Mouse (Mus musculus) embryonic fibroblast, embryonic 13.5 days (primary cell): Measurements from ENCODE around the gene Spc24. TPM values are rescaled to one million over a fixed set of nuclear protein-coding genes. Genes with fewer than 3 reads are reported as not detected.
A peak's percentile ranks its signal among the peaks of the same experiment; 100 is the strongest.
"Not testable (repeated sequence)": the region's sequence is repeated elsewhere in the genome, so short reads cannot be mapped to it uniquely, and the experiment has no call there.

Experiments
- H3K27ac ChIP-seq: 2 replicates; pipeline ENCODE4 v1.5.1; 2012; ENCODE audit warnings: low read length, control low read depth, inconsistent platforms; ENCODE audit not compliant: insufficient read depth
- H3K4me1 ChIP-seq: 2 replicates; pipeline ENCODE4 v1.6.1; 2011; ENCODE audit warnings: low read length; ENCODE audit not compliant: control insufficient read depth, insufficient read depth
- H3K4me3 ChIP-seq: 2 replicates; pipeline ENCODE4 v1.5.1; 2011; ENCODE audit warnings: mild to moderate bottlenecking, control low read depth, low read length; ENCODE audit not compliant: insufficient read depth
- CTCF ChIP-seq: IDR thresholded peaks from 2 replicates; pipeline ENCODE4 v1.5.1; 2011; ENCODE audit warnings: mild to moderate bottlenecking, control low read depth, low read length, moderate library complexity, borderline replicate concordance; ENCODE audit not compliant: insufficient read depth
- POLR2A ChIP-seq: IDR thresholded peaks from 2 replicates; pipeline ENCODE4 v1.6.1; 2011; ENCODE audit warnings: low read depth, mild to moderate bottlenecking, control low read depth, low read length, moderate library complexity
- polyA plus RNA-seq: library from polyadenylated mRNA; stranded (reverse); fragments of >200 nt; gene quantifications from 2 replicates; pipeline ENCODE4 v1.2.4, GENCODE M21; 2011; ENCODE audit warnings: low read depth; ENCODE audit not compliant: missing spikeins, insufficient read length

Gene Spc24
- polyA plus RNA-seq, 1 experiment: 21.2 TPM

- Histone ChIP-seq H3K27ac (peak overlapping the region; percentile 73), H3K4me1 (peaks cover 6% of the 10 kb centered on the region; the same call in 1 of the 2 replicates), H3K4me3 (no peak overlapping the region)
- TF ChIP-seq POLR2A (no peak), CTCF (no peak)
These were observed 27.6 kb upstream of the Spc24 start for GRCm38 (mm10) chr9:21787654-21788053.

- no peak overlapping the region for H3K4me3 ChIP-seq
- peak overlapping the region; percentile 73; the same call in 1 of the 2 replicates for H3K27ac ChIP-seq
- peaks cover 9% of the 10 kb centered on the region; the same call in 1 of the 2 replicates for H3K4me1 ChIP-seq
- TF ChIP-seq CTCF (peak; percentile 50; the same call in 1 of the 2 replicates), POLR2A (no peak)
These were observed 26.8 kb upstream of the Spc24 start for GRCm38 (mm10) chr9:21786906-21787305.

DNA sequence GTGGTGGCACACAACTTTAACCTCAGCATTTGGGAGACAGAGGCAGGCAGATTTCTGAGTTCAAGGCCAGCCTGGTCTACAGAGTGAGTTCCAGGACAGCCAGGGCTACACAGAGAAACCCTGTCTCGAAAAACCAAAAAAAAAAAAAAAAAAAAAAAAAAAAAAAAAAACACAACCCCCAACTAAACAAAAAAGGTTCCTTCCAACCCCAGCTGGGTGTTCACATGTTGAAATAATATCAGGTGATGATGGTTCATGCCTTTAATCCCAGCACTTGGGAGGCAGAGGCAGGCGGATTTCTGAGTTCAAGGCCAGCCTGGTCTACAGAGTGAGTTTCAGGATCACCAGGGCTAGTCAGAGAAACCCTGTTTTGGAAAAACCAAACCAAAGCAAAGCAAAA lies 26.2 kb upstream of the Spc24 start:
- H3K27ac ChIP-seq, H3K4me3 ChIP-seq, H3K4me1 ChIP-seq: not testable (repeated sequence)

DNA sequence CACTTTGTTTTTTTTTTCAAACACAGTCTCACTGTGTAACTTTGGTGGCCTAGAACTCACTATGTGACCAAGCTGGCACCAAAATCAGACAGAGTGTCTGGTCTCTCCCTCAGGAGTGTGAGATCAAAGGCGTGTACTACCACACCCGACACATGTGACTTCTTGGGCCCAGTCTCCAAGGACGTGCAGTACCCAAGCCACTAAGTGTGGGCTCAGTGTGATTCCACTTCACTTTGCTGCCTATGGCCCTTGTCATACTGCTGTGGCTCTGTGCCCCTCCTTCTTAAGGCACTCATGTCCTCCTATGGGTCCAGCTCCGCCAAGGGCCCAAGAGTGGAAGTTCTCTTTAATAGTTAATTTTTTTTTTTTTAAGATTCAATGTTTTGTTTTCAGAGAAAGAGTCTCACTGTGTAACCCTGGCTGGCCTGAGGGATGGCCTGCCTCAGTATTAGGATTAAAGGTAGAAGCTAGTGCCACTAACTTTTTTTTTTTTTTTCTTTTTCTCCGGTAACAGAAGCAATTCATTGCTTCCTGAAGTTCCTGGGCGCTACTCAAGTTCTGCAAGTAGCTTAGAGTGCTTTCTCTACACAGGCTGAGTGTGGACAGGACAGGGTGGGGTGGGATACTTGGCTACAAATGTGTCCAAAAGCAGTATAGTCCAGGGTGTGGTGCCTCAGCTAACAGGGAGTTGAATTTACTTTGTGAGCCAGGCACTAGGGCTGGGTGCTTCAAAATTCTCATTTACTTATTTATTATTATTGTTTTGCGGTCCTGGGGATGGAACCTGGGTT lies 24.6 kb upstream of the Spc24 start:
- no peak overlapping the region for H3K4me3 ChIP-seq
- 0 out of 2 replicates have a peak, but pooled peaks cover 5% of the 10 kb centered on the region for H3K4me1 ChIP-seq
- no peak for TF ChIP-seq POLR2A
- TF ChIP-seq CTCF: no peak
- no peak overlapping the region for H3K27ac ChIP-seq

GRCm38 (mm10) chr9:21781657-21782468 lies 21.8 kb upstream of the Spc24 start:
- H3K4me1 ChIP-seq: 0 out of 2 replicates have a peak, but pooled peaks cover 2% of the 10 kb centered on the region
- TF ChIP-seq CTCF (no peak), POLR2A (no peak)
- H3K4me3 ChIP-seq: no peak overlapping the region
- H3K27ac ChIP-seq: peak overlapping the region; percentile 53; the same call in 1 of the 2 replicates

GRCm38 (mm10) chr9:21777726-21778125 lies 17.6 kb upstream of the Spc24 start:
- TF ChIP-seq CTCF: no peak

GRCm38 (mm10) chr9:21774353-21774752 lies 14.2 kb upstream of the Spc24 start:
- Histone ChIP-seq H3K4me1 (peaks cover 6% of the 10 kb centered on the region; the same call in 1 of the 2 replicates), H3K27ac (no peak overlapping the region), H3K4me3 (no peak overlapping the region)
- no peak for TF ChIP-seq CTCF
- TF ChIP-seq POLR2A: no peak

More at GRCm38 (mm10) chr9:21777726-21778125, 17.6 kb upstream of the Spc24 start:
- Histone ChIP-seq H3K27ac (no peak overlapping the region), H3K4me3 (no peak overlapping the region), H3K4me1 (0 out of 2 replicates have a peak, but pooled peaks cover 2% of the 10 kb centered on the region)

DNA sequence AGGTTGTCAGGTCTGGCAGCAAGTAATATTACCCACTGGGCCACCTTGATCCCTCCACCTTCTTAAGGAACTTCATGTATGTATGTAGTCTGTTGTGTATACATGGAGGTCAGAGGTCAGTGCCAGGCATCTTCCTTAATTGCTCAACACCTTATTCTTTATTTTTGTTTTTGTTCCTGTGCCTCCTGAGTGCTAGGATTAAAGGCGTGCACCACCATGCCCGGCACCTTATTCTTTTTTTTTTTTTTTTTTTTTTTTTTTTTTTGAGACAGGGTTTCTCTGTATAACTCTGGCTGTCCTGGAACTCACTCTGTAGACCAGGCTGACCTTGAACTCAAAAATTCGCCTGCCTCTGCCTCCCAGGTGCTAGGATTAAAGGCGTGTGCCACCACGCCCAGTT lies 13.3 kb upstream of the Spc24 start:
- H3K27ac ChIP-seq: not testable (repeated sequence)
- peaks cover 13% of the 10 kb centered on the region for H3K4me1 ChIP-seq

GRCm38 (mm10) chr9:21769558-21770183 lies 9.6 kb upstream of the Spc24 start:
- TF ChIP-seq CTCF (no peak), POLR2A (no peak)
- Histone ChIP-seq H3K4me3 (no peak overlapping the region), H3K4me1 (peaks cover 17% of the 10 kb centered on the region), H3K27ac (peak overlapping the region; percentile 99)

More for the DNA sequence above, 13.3 kb upstream of the Spc24 start:
- not testable (repeated sequence) for H3K4me3 ChIP-seq
